Mouse (Mus musculus): ENCODE results near the gene Nprl3. TPM values are rescaled to one million over a fixed set of nuclear protein-coding genes. Genes with fewer than 3 reads are reported as not detected.
"Not testable (repeated sequence)": the region's sequence is repeated elsewhere in the genome, so short reads cannot be mapped to it uniquely, and the experiment has no call there.

The Nprl3 gene
- polyA plus RNA-seq, 1 experiment from 2014 or later = 43.9 TPM

DNA sequence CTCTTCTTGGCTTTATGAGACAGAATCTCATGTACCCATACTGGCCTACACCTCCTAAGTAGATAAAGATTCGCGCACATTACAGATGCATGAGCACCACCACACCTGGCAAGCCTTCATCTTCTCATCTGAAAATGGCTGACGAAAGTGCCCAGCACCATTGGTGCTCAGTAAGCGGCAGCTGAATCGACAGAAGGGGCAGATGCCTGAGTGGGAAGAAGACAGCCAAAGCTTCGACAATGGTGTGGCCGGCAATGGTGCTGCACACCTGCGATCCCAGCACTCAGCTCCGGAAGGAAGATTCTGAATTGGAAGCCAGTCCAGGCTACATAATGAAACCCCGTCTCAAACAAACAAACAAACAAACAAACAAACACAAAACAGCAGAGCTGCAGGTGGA is 48.2 kb downstream of the Nprl3 start:
- Histone ChIP-seq H3K9me3 (ENCODE audit: control insufficient read depth, low read length) (no peaks in the 10 kb centered on the region), H3K9ac (ENCODE audit: low read depth, low read length) (no peak overlapping the region), H3K4me3 (ENCODE audit: low read length) (no peak overlapping the region), H3K4me1 (ENCODE audit: control insufficient read depth, insufficient read depth, low read depth, low read length) (peaks cover 21% of the 10 kb centered on the region), H3K27ac (ENCODE audit: low read depth, low read length) (no peak overlapping the region), H3K27me3 (replicated peaks; ENCODE audit: control insufficient read depth, insufficient read depth, low read length) (no peaks in the 10 kb centered on the region; the same call in 1 of the 2 replicates), H3K36me3 (ENCODE audit: control insufficient read depth, insufficient read depth, low read length) (no peaks in the 10 kb centered on the region), H3K4me2 (ENCODE audit: low read length) (no peak overlapping the region)
- no peak for ATAC-seq
- WGBS = 87% methylated on average over 10 of the region's 10 CpGs

DNA sequence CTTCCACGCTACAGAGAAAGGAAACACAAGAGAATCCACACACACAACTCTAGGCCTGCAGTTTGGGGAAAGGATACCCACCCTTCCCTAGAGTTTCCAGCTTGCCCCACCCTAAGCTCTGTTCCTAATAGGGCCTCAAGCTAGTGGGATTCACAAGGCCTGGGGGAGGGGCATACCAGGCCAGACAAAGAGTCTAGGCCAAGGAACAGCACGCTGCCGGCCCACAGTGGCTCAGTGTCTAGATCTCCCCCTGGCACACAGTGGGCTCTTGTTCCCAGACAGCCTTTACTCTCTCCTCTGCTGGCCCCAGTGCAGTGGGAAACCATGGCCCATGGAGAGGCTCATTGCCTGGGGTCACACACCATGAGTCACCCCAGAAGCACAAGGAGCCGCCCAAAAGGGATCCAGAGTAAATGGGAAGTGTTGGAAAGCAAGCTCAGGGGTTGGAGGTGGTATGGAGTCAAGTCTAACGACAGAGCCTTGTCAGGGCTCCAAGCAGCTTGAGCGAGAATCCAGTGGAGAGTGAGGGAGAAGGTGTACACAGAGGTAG is 48.9 kb downstream of the Nprl3 start:
- H3K4me2 ChIP-seq (ENCODE audit: low read length) = no peak overlapping the region
- 53% methylated on average over 6 of the region's 6 CpGs for WGBS

GRCm38 (mm10) chr11:32216851-32217250 is 50.7 kb downstream of the Nprl3 start:
- no peak overlapping the region for H3K27ac ChIP-seq (ENCODE audit: low read depth, low read length)
- no peaks in the 10 kb centered on the region for H3K27me3 ChIP-seq (replicated peaks; ENCODE audit: control insufficient read depth, insufficient read depth, low read length)
- 0 out of 2 replicates have a peak, but pooled peaks have one; percentile 43 for ATAC-seq
- 17% methylated on average over 8 of the region's 8 CpGs for whole genome bisulfite sequencing
- H3K9me3 ChIP-seq (ENCODE audit: control insufficient read depth, low read length) = no peaks in the 10 kb centered on the region
- H3K36me3 ChIP-seq (ENCODE audit: control insufficient read depth, insufficient read depth, low read length) = no peaks in the 10 kb centered on the region
- H3K4me1 ChIP-seq (ENCODE audit: control insufficient read depth, insufficient read depth, low read depth, low read length) = peaks cover 12% of the 10 kb centered on the region
- no peak overlapping the region for H3K9ac ChIP-seq (ENCODE audit: low read depth, low read length)
- H3K4me3 ChIP-seq (ENCODE audit: low read length) = no peak overlapping the region
- H3K4me2 ChIP-seq (ENCODE audit: low read length) = no peak overlapping the region

More for the DNA sequence above, 48.9 kb downstream of the Nprl3 start:
- H3K36me3 ChIP-seq (ENCODE audit: control insufficient read depth, insufficient read depth, low read length) = no peaks in the 10 kb centered on the region
- no peak overlapping the region for H3K27ac ChIP-seq (ENCODE audit: low read depth, low read length)
- no peaks in the 10 kb centered on the region; the same call in 1 of the 2 replicates for H3K27me3 ChIP-seq (replicated peaks; ENCODE audit: control insufficient read depth, insufficient read depth, low read length)
- no peaks in the 10 kb centered on the region for H3K9me3 ChIP-seq (ENCODE audit: control insufficient read depth, low read length)
- no peak overlapping the region for H3K4me3 ChIP-seq (ENCODE audit: low read length)
- H3K4me1 ChIP-seq (ENCODE audit: control insufficient read depth, insufficient read depth, low read depth, low read length) = peaks cover 21% of the 10 kb centered on the region
- ATAC-seq = peak; percentile 40
- 0 out of 2 replicates have a peak overlapping the region, but pooled peaks have one; percentile 1 for H3K9ac ChIP-seq (ENCODE audit: low read depth, low read length)

GRCm38 (mm10) chr11:32215372-32216162 is 51.9 kb downstream of the Nprl3 start:
- peaks cover 6% of the 10 kb centered on the region; the same call in 1 of the 2 replicates for H3K4me1 ChIP-seq (ENCODE audit: control insufficient read depth, insufficient read depth, low read depth, low read length)
- no peaks in the 10 kb centered on the region for H3K9me3 ChIP-seq (ENCODE audit: control insufficient read depth, low read length)
- ATAC-seq = no peak

DNA sequence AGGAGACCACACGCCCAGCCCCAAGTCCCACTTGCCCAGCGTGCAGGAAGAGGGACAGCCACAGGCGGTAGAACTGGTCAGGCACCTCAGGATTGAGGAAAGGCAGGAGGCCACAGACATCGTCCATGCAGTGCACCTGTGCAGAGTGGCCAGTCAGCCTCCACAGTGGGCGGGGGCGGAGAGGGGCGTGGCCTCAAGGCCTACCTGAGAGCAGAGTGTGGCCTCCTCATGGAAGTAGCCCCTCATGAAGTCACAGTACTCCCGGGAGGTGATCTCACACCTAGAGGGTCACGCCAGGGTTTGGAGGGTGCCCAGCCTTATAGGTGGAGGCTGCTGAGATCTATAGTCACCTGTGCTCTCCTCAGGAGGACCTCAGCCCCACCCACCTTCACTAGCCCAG is 56.9 kb downstream of the Nprl3 start:
- Histone ChIP-seq H3K4me3 (ENCODE audit: low read length) (no peak overlapping the region), H3K27ac (ENCODE audit: low read depth, low read length) (no peak overlapping the region), H3K4me2 (ENCODE audit: low read length) (no peak overlapping the region), H3K9me3 (ENCODE audit: control insufficient read depth, low read length) (no peaks in the 10 kb centered on the region), H3K9ac (ENCODE audit: low read depth, low read length) (no peak overlapping the region), H3K27me3 (replicated peaks; ENCODE audit: control insufficient read depth, insufficient read depth, low read length) (no peaks in the 10 kb centered on the region), H3K4me1 (ENCODE audit: control insufficient read depth, insufficient read depth, low read depth, low read length) (peaks cover 5% of the 10 kb centered on the region), H3K36me3 (ENCODE audit: control insufficient read depth, insufficient read depth, low read length) (peaks cover 16% of the 10 kb centered on the region)
- ATAC-seq = no peak
- 89% methylated on average over 9 of the region's 9 CpGs for WGBS

More at GRCm38 (mm10) chr11:32215372-32216162, 51.9 kb downstream of the Nprl3 start:
- Histone ChIP-seq H3K36me3 (ENCODE audit: control insufficient read depth, insufficient read depth, low read length) (peaks cover 3% of the 10 kb centered on the region; the same call in 1 of the 2 replicates), H3K27me3 (replicated peaks; ENCODE audit: control insufficient read depth, insufficient read depth, low read length) (no peaks in the 10 kb centered on the region), H3K4me3 (ENCODE audit: low read length) (no peak overlapping the region), H3K27ac (ENCODE audit: low read depth, low read length) (no peak overlapping the region), H3K4me2 (ENCODE audit: low read length) (no peak overlapping the region), H3K9ac (ENCODE audit: low read depth, low read length) (no peak overlapping the region)
- WGBS = 93% methylated on average over 18 of the region's 18 CpGs

GRCm38 (mm10) chr11:32205058-32205873 is 62.2 kb downstream of the Nprl3 start, which contains the start of gene Snrnp25:
TSS of gene Snrnp25 (plus strand) at chr11:32205415.
- H3K9me3 ChIP-seq (ENCODE audit: control insufficient read depth, low read length) = no peaks in the 10 kb centered on the region
- H3K4me2 ChIP-seq (ENCODE audit: low read length) = peak within 1 kb of the TSS; percentile 85
- H3K9ac ChIP-seq (ENCODE audit: low read depth, low read length) = peak within 1 kb of the TSS; percentile 86
- ATAC-seq = peak; percentile 100
- H3K27ac ChIP-seq (ENCODE audit: low read depth, low read length) = peak within 1 kb of the TSS; percentile 64
- H3K4me3 ChIP-seq (ENCODE audit: low read length) = peak within 1 kb of the TSS; percentile 80
- under 1% methylated on average over 52 of the region's 52 CpGs for WGBS
- 0 out of 2 replicates have a peak, but pooled peaks cover 2% of the 10 kb centered on the region for H3K27me3 ChIP-seq (replicated peaks; ENCODE audit: control insufficient read depth, insufficient read depth, low read length)
- peaks cover 5% of the 10 kb centered on the region for H3K4me1 ChIP-seq (ENCODE audit: control insufficient read depth, insufficient read depth, low read depth, low read length)
- peaks cover 10% of the 10 kb centered on the region for H3K36me3 ChIP-seq (ENCODE audit: control insufficient read depth, insufficient read depth, low read length)

GRCm38 (mm10) chr11:32201922-32202685 is 65.4 kb downstream of the Nprl3 start:
- Histone ChIP-seq H3K4me1 (ENCODE audit: control insufficient read depth, insufficient read depth, low read depth, low read length) (peaks cover 5% of the 10 kb centered on the region), H3K9ac (ENCODE audit: low read depth, low read length) (no peak overlapping the region), H3K27ac (ENCODE audit: low read depth, low read length) (no peak overlapping the region), H3K9me3 (ENCODE audit: control insufficient read depth, low read length) (no peaks in the 10 kb centered on the region), H3K27me3 (replicated peaks; ENCODE audit: control insufficient read depth, insufficient read depth, low read length) (0 out of 2 replicates have a peak, but pooled peaks cover 2% of the 10 kb centered on the region), H3K4me3 (ENCODE audit: low read length) (no peak overlapping the region), H3K36me3 (ENCODE audit: control insufficient read depth, insufficient read depth, low read length) (no peaks in the 10 kb centered on the region), H3K4me2 (ENCODE audit: low read length) (no peak overlapping the region)
- ATAC-seq = no peak
- 78% methylated on average over 11 of the region's 11 CpGs for WGBS

DNA sequence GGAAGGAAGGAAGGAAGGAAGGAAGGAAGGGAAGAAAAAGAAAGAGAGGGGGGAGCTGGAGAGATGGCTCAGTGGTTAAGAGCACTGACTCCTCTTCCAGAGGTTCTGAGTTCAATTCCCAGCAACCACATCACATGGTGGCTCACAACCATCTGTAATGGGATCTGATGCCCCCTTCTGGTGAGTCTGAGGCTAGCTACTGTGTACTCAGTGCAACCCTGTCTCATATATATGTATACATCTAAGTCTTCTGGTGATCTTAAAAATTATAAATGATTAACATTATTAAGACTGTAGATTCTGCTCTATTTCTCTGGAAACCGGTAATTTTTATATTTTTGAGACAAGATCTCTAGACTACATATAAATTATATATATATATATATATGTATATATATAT is 66.5 kb downstream of the Nprl3 start:
- not testable (repeated sequence) for H3K9ac ChIP-seq (ENCODE audit: low read depth, low read length); H3K27ac ChIP-seq (ENCODE audit: low read depth, low read length); H3K4me2 ChIP-seq (ENCODE audit: low read length); H3K9me3 ChIP-seq (ENCODE audit: control insufficient read depth, low read length); H3K4me3 ChIP-seq (ENCODE audit: low read length); H3K27me3 ChIP-seq (replicated peaks; ENCODE audit: control insufficient read depth, insufficient read depth, low read length); H3K36me3 ChIP-seq (ENCODE audit: control insufficient read depth, insufficient read depth, low read length); H3K4me1 ChIP-seq (ENCODE audit: control insufficient read depth, insufficient read depth, low read depth, low read length); ATAC-seq
- WGBS = 71% methylated on average over 1 of the region's 1 CpGs
